Mouse (Mus musculus) heart, adult 2 months (tissue): ENCODE results near the gene Zcchc24. TPM values are rescaled to one million over a fixed set of nuclear protein-coding genes. Genes with fewer than 3 reads are reported as not detected.

ENCODE experiments used
- DNase-seq, 2 experiments: peaks; one replicate each; pipeline ENCODE4 v3.0.0; 2021
- H3K27ac ChIP-seq: fragments of 200-600 bp; 2 replicates; pipeline ENCODE4 v1.8.1; 2022
- H3K27me3 ChIP-seq: fragments of 200-500 bp; 2 replicates; pipeline ENCODE4 v1.6.1; 2012; ENCODE audit warnings: mild to moderate bottlenecking, low read length, inconsistent platforms, mixed read lengths; ENCODE audit not compliant: control insufficient read depth, insufficient read depth
- H3K36me3 ChIP-seq: fragments of 200-500 bp; 2 replicates; pipeline ENCODE4 v1.6.1; 2012; ENCODE audit warnings: low read length, inconsistent platforms; ENCODE audit not compliant: control insufficient read depth, insufficient read depth
- H3K4me1 ChIP-seq: fragments of 200-500 bp; 2 replicates; pipeline ENCODE4 v1.6.1; 2011; ENCODE audit warnings: low read length; ENCODE audit not compliant: control insufficient read depth, insufficient read depth
- H3K4me3 ChIP-seq: fragments of 200-600 bp; 2 replicates; pipeline ENCODE4 v1.8.1; 2022
- H3K79me2 ChIP-seq: fragments of 200-500 bp; replicated peaks from 2 replicates; pipeline ENCODE4 v1.6.1; 2012; ENCODE audit warnings: mild to moderate bottlenecking, inconsistent platforms, low read length, moderate library complexity, mixed read lengths; ENCODE audit not compliant: control insufficient read depth, insufficient read depth
- H3K9ac ChIP-seq: fragments of 200-500 bp; 2 replicates; pipeline ENCODE4 v1.6.1; 2012; ENCODE audit warnings: low read depth, mild to moderate bottlenecking, control low read depth, inconsistent platforms, low read length, mixed read lengths
- CTCF ChIP-seq: fragments of 200-600 bp; IDR thresholded peaks from 2 replicates; pipeline ENCODE4 v1.8.1; 2022; ENCODE audit warnings: antibody characterized with exemption, mild to moderate bottlenecking, moderate library complexity
- EP300 ChIP-seq: fragments of 200-500 bp; IDR thresholded peaks from 2 replicates; pipeline ENCODE4 v1.6.1; 2011; ENCODE audit warnings: low read depth, low read length, control low read depth; ENCODE audit not compliant: insufficient read depth
- POLR2A ChIP-seq: fragments of 200-500 bp; IDR thresholded peaks from 2 replicates; pipeline ENCODE4 v1.6.1; 2011; ENCODE audit warnings: mild to moderate bottlenecking, low read depth, low read length, control low read depth; ENCODE audit not compliant: insufficient read depth
- WGBS: fragments of 180-500 bp; shearing (Covaris S2); methylation state at CpG from one replicate; pipeline ENCODE4 v1.1.7; 2018; 5-methylcytosine and 5-hydroxymethylcytosine counted together
- intact Hi-C: fragments of 180-260 bp; cut with DNase I; formaldehyde crosslinking; loops from one replicate; pipeline ENCODE4 v1.15.1; 2025
- polyA plus RNA-seq: library from polyadenylated mRNA; depleted of rRNA; stranded (reverse); fragments of >200 nt; gene quantifications from 2 replicates; pipeline ENCODE4 v1.2.3, GENCODE M21; 2012; rRNA removed
- total RNA-seq, 2 experiments: library from RNA; stranded (reverse); gene quantifications; 2 replicates each; pipeline ENCODE4 v1.2.3; 2021

Zcchc24 gene
- total and polyA plus RNA-seq, 3 experiments, result 27.3 to 33.5 (median 33.5) TPM

DNA sequence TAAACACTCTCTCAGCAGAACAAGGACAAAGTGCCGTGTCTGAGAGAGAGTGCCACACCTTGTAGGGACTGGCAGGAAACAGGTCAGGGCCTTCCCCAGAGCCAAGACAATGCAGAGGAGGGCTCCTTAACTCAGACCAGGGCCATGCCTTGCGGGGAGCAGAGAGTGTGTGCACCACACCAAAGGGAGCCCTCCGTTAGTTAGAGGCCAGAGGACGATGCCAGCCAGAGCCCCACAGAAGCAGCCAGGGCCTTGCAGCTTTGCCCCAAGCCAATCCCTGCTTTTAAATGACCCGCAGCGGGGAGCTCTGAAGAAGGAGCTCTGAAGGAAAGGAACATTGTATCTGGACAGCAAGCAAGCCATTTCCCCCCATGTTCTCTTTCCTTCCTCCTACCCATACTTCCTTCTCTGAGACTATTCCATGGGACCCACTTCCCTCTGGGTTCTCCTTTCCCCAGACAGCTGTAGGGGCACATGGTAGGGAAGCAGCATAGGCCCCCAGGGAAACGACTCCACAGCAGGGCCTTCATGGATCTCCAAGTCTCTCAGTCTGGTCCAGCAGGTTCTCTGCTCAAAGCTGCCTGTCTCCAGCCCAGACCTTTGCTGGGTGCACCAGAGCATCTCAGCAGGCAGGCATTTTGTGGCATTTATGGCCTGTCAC lies 105.1 kb downstream of the Zcchc24 start:
- no peak for TF ChIP-seq CTCF
- no peak for TF ChIP-seq POLR2A
- TF ChIP-seq EP300, result no peak
- no peaks in the 10 kb centered on the region for H3K36me3 ChIP-seq
- peak overlapping the region; percentile 72 for H3K27ac ChIP-seq
- H3K4me3 ChIP-seq, result no peak overlapping the region
- no peaks in the 10 kb centered on the region for H3K79me2 ChIP-seq
- intact Hi-C loops, result no loop called here
- peak overlapping the region; percentile 8; the same call in 1 of the 2 replicates for H3K9ac ChIP-seq
- H3K27me3 ChIP-seq, result no peaks in the 10 kb centered on the region
- 62% methylated on average over 7 of the region's 7 CpGs for WGBS
- DNase-seq, result no peak
- peaks cover 6% of the 10 kb centered on the region; the same call in 1 of the 2 replicates for H3K4me1 ChIP-seq

Other genes starting within 250 kb of the Zcchc24 start
- gene Ppif, start 74.9 kb downstream of the Zcchc24 start, total RNA-seq, result 100 to 1,000 TPM; 244 to 288 TPM
- gene Ppif, start 74.9 kb downstream of the Zcchc24 start, polyA plus RNA-seq, result 487 and 529 TPM in 2 replicates
- gene Anxa11, start 73.1 kb upstream of the Zcchc24 start, total RNA-seq, result 10 to 100 TPM; 77.9 to 82.4 TPM
- 74.0 and 90.3 TPM in 2 replicates for gene Anxa11, start 73.1 kb upstream of the Zcchc24 start, polyA plus RNA-seq
- gene Plac9a, start 134.1 kb upstream of the Zcchc24 start, total RNA-seq, result 1 to 10 TPM; 1.6 to 3.4 TPM
- gene Plac9a, start 134.1 kb upstream of the Zcchc24 start, polyA plus RNA-seq, result 4.1 and 7.6 TPM in 2 replicates
- gene Tmem254a, start 158.6 kb upstream of the Zcchc24 start, total RNA-seq, result under 1 TPM; 0.23 to 0.73 TPM
- gene Tmem254a, start 158.6 kb upstream of the Zcchc24 start, polyA plus RNA-seq, result 0.94 and 1.3 TPM in 2 replicates
- gene Cphx1, start 169.3 kb upstream of the Zcchc24 start, total RNA-seq, result not detected
- not detected in 2 replicates for gene Cphx1, start 169.3 kb upstream of the Zcchc24 start, polyA plus RNA-seq
- gene Duxbl1, start 209.5 kb upstream of the Zcchc24 start, total RNA-seq, result not detected
- 0.23 TPM in 1 of 2 replicates, not detected in the other for gene Duxbl1, start 209.5 kb upstream of the Zcchc24 start, polyA plus RNA-seq